Mouse (Mus musculus) embryonic facial prominence, embryonic 11.5 days (tissue): ENCODE measurements around the gene Calm1. TPM values are rescaled to one million over a fixed set of nuclear protein-coding genes. Genes with fewer than 3 reads are reported as not detected.

Source experiments
- ATAC-seq: fragments of 200-750 bp; cut with Nextera tagmentation; replicated peaks from 2 replicates; pipeline ENCODE4 v1.8.0; 2017; ENCODE audit warnings: low read depth; ENCODE audit not compliant: insufficient number of reproducible peaks, low FRiP score, low TSS enrichment
- DNase-seq: peaks from one replicate; pipeline ENCODE4 v3.0.0-alpha.2; 2015; ENCODE audit warnings: low spot score
- H3K27ac ChIP-seq: fragments of 300-500 bp; sonication (generic); replicated peaks from 2 replicates; pipeline ENCODE4 v1.5.1; 2014; ENCODE audit warnings: mild to moderate bottlenecking, low read depth, low read length, control low read depth
- H3K27me3 ChIP-seq: fragments of 300-500 bp; sonication (generic); 2 replicates; pipeline ENCODE4 v1.6.1; 2014; ENCODE audit warnings: mild to moderate bottlenecking, low read length, moderate library complexity, mixed read lengths; ENCODE audit not compliant: control insufficient read depth, insufficient read depth
- H3K36me3 ChIP-seq: fragments of 300-500 bp; sonication (generic); replicated peaks from 2 replicates; pipeline ENCODE4 v1.6.1; 2014; ENCODE audit warnings: low read depth, mild to moderate bottlenecking, low read length, moderate library complexity, mixed read lengths; ENCODE audit not compliant: control insufficient read depth, insufficient read depth
- H3K4me1 ChIP-seq: fragments of 300-500 bp; sonication (generic); 2 replicates; pipeline ENCODE4 v1.6.1; 2014; ENCODE audit warnings: low read length, mixed read lengths; ENCODE audit not compliant: control insufficient read depth, insufficient read depth
- H3K4me2 ChIP-seq: fragments of 300-500 bp; sonication (generic); 2 replicates; pipeline ENCODE4 v1.6.1; 2014; ENCODE audit warnings: low read depth, mild to moderate bottlenecking, control low read depth, low read length, moderate library complexity
- H3K4me3 ChIP-seq: fragments of 300-500 bp; sonication (generic); 2 replicates; pipeline ENCODE4 v1.5.1; 2014; ENCODE audit warnings: low read depth, low read length, control low read depth
- H3K9ac ChIP-seq: fragments of 300-500 bp; sonication (generic); replicated peaks from 2 replicates; pipeline ENCODE4 v1.6.1; 2014; ENCODE audit warnings: mild to moderate bottlenecking, control low read depth, low read length
- H3K9me3 ChIP-seq: fragments of 300-500 bp; sonication (generic); replicated peaks from 2 replicates; pipeline ENCODE4 v1.6.1; 2016; ENCODE audit warnings: mild to moderate bottlenecking, low read length, inconsistent platforms, mixed read lengths; ENCODE audit not compliant: control insufficient read depth
- WGBS: fragments of 180-500 bp; shearing (Covaris S2); extraction: QIAGEN DNeasy Blood & Tissue Kit; methylation state at CpG from one replicate; pipeline ENCODE4 v1.1.7; 2014; 5-methylcytosine and 5-hydroxymethylcytosine counted together
- polyA plus RNA-seq: library from polyadenylated mRNA; unstranded; fragments of >200 nt; fragmentation: Nextera tagmentation; extraction: Ambion mirVana; gene quantifications from 2 replicates; pipeline ENCODE4 v1.2.1, GENCODE M21; 2014

Calm1 gene
- polyA plus RNA-seq, 1 experiment from 2014 or later: 1,182 TPM

DNA sequence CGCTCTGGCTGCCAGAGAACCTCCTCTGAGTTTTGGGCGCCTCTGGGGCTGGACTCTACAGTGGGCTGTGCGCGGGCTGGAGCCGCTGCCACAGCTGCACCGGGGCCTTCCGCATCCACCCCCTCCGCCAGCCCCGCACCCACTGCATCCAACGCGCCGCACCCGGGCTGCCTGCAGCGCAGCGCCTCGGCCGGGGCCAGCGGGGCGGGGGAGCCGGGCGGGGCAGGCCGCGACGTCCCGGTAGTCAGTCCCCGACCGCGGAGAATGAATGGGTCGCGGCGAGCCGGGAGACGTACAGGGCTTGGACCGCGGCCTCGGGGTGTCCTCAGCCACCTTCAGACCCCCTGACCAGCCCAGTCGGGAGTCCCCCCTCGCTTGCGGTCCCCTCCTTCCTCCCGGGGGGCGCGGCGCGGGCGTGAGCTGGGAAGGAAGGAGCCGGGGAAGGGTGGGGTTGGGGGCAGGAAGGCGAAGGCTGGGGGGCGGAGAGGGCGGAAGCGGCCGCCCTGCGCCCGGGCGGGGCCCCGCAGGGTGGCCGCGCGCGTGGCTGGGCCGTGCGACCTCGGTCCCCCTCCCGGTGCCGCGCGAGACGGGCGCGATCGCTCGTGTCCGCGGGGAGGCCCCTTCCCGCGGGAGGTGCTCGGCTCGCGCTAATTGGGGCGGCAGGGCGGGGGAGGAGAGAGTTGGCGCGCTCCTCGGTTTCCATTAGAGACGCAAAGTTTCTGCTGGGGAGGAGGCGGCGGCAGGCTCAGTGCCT is 833 bp downstream of the Calm1 start:
- ATAC-seq: peak; percentile 74

DNA sequence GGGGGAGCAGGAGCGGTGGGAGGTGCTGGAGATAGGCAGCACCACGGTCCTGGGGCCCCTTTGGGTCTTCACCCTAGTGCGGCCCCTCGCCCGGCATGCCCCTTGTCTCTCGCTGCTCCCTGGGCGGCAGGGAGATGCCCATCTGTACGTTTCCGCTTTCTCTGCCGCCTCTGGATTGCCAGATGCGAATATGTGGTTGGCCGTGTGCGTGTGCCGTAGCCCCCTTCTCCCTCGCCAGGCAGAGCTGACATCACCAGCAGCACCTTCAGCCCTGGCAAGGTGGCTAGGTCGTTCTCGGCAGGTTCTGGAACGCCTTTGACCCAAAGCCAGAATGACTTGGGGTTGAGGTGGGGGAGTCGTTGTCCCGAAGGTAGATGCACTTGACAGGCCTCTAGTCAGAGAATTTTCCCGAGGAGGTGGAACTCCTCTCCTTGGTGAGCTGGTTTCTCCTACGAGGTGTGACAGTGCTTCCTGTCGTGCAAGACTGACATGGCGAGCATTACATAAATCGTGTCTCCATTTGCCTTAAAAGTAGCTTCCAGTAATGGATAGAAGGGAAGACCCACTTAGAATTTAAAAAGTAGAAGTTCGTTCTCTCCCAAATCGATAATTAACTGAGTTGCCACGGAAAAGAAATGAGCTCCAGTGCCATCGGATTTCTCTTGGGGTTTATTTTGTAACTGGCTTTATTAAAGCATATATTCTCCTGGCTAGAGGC is 1.6 kb downstream of the Calm1 start:
- ATAC-seq: peak; percentile 4; the same call in 1 of the 2 replicates
- Histone ChIP-seq H3K27me3 (no peaks in the 10 kb centered on the region), H3K4me2 (peak overlapping the region; percentile 94), H3K36me3 (peaks cover 2% of the 10 kb centered on the region; the same call in 1 of the 2 replicates), H3K9me3 (no peaks in the 10 kb centered on the region), H3K27ac (no peak overlapping the region), H3K4me1 (no peaks in the 10 kb centered on the region; the same call in 1 of the 2 replicates), H3K9ac (peak overlapping the region; percentile 89), H3K4me3 (peak overlapping the region; percentile 99)
- WGBS: 9% methylated on average over 29 of the region's 29 CpGs
- peak; percentile 49 for DNase-seq

More for the DNA sequence above, 833 bp downstream of the Calm1 start:
- under 1% methylated on average over 60 of the region's 86 CpGs for WGBS
- Histone ChIP-seq H3K9ac (peak overlapping the region; percentile 89), H3K9me3 (no peaks in the 10 kb centered on the region), H3K4me3 (peak overlapping the region; percentile 99), H3K4me1 (no peaks in the 10 kb centered on the region; the same call in 1 of the 2 replicates), H3K36me3 (peaks cover 2% of the 10 kb centered on the region; the same call in 1 of the 2 replicates), H3K27ac (peak overlapping the region; percentile 57), H3K27me3 (no peaks in the 10 kb centered on the region), H3K4me2 (peak overlapping the region; percentile 94)
- DNase-seq: peak; percentile 52

DNA sequence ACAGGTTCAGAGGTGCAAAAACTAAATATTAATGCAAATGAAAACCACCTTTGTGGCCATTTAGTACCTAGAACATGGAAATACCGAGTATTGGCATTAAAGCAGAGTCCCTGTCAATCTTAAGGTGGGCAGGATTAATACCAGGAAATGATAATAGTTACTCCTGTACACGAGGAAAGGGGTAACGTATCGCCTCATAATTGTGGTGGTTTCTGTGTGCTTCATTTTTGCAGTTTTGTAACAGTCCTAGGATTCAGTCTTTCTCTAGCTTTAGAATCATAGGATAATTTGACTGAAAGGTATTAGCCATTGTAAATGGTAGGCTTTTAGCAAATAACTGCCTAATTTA is 2.1 kb downstream of the Calm1 start:
- WGBS: 50% methylated on average over 4 of the region's 4 CpGs
- Histone ChIP-seq H3K9ac (no peak overlapping the region; the same call in 1 of the 2 replicates), H3K27ac (no peak overlapping the region), H3K9me3 (no peaks in the 10 kb centered on the region), H3K36me3 (peaks cover 5% of the 10 kb centered on the region), H3K4me3 (peak overlapping the region; percentile 99), H3K4me1 (no peaks in the 10 kb centered on the region; the same call in 1 of the 2 replicates), H3K27me3 (no peaks in the 10 kb centered on the region), H3K4me2 (peak overlapping the region; percentile 94)
- no peak for DNase-seq
- no peak for ATAC-seq

DNA sequence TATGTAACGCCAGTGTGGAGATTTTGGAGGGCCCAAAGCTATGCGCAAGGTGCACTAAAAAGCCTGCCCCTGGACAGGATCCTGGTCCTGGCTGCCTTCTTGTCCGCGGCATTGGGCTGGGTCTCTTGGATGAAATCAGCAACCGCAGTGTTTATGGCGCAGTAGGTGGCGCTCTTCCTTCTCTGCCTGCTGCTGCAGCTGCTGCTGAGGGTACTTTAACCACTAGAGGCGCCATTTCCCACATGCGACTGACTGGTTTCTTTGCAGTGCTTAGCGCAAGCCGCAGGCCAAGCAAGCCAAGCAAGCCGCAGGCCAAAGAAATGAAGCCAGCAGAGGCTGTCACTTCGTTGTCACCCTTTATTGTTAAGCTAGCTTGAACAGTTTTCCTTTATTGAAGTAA is 2.6 kb downstream of the Calm1 start:
- DNase-seq (peak; percentile 99), ATAC-seq (peak; percentile 26)
- Histone ChIP-seq H3K27me3 (no peaks in the 10 kb centered on the region), H3K9ac (no peak overlapping the region), H3K9me3 (no peaks in the 10 kb centered on the region), H3K4me1 (no peaks in the 10 kb centered on the region; the same call in 1 of the 2 replicates), H3K36me3 (peaks cover 5% of the 10 kb centered on the region), H3K4me3 (peak overlapping the region; percentile 99), H3K27ac (no peak overlapping the region), H3K4me2 (peak overlapping the region; percentile 94)
- WGBS: 2% methylated on average over 13 of the region's 13 CpGs

DNA sequence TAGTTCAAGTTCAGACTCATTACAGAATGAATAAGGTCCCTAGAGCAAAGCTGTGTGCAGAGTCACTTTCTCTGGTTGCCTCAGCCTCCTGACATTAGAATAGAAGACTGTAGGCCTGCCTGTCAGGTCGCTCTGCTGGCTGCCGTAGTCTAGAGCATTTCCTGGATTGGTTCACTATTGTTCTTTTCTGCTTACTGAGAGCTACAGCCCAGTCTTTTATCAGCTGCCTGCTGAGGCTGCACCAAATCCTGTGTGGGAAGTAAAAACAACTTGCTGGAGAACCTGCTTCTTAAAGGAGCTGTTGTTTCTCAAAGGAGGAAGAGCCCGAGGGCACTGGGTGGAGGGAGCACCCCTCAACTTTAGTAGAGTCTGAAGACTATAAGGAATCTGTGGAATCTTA is 4.5 kb downstream of the Calm1 start:
- H3K4me1 ChIP-seq: no peaks in the 10 kb centered on the region; the same call in 1 of the 2 replicates
- 49% methylated on average over 3 of the region's 3 CpGs for WGBS
- H3K9ac ChIP-seq: no peak overlapping the region
- H3K27ac ChIP-seq: no peak overlapping the region
- H3K36me3 ChIP-seq: peaks cover 9% of the 10 kb centered on the region
- DNase-seq: no peak
- no peaks in the 10 kb centered on the region for H3K27me3 ChIP-seq
- no peak overlapping the region for H3K4me3 ChIP-seq
- no peak overlapping the region for H3K4me2 ChIP-seq
- no peaks in the 10 kb centered on the region for H3K9me3 ChIP-seq
- ATAC-seq: no peak

DNA sequence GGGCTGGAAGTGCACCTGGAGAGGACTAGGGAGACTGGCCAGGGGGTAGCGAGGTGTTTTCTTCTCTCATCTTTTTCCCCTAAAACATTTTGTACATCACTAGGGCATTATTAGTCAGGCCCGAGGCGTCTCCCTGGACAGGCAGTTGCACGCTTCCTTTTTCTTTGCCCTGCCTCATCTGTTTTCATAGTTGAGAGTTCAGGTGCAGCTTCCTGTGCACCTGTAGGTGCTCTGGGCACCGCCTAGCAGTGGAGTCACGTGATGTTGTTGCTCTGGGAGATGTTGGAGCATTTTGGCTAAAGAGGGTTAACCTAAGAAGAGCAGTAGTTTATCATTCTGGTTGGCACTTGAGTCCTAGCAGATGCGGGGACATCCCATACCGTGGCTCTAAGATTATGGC is 5.9 kb downstream of the Calm1 start:
- Histone ChIP-seq H3K4me1 (no peaks in the 10 kb centered on the region; the same call in 1 of the 2 replicates), H3K4me3 (no peak overlapping the region), H3K9ac (no peak overlapping the region), H3K36me3 (peaks cover 9% of the 10 kb centered on the region), H3K27me3 (no peaks in the 10 kb centered on the region), H3K9me3 (no peaks in the 10 kb centered on the region), H3K27ac (no peak overlapping the region), H3K4me2 (no peak overlapping the region)
- ATAC-seq (no peak), DNase-seq (no peak)
- 95% methylated on average over 8 of the region's 8 CpGs for WGBS

DNA sequence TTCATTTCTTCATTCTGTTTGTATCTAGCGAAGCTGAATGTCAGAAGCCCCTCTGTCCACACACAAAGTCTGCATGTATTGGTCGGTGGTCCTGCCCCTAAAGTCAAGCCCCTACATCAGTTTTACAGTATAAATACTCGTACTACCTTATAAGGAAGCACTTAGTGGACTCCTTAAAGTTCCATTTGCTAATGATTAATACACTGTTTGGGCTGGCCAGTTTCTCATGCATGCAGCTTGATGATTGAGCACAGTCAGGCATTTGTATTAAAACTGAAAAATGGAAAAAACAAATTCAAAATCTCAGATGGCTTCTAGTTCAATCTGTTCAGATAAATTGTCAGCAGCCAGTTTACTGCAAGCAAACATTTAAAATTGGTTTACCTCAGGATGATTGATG is 7.3 kb downstream of the Calm1 start:
- H3K27ac ChIP-seq: no peak overlapping the region
- no peak overlapping the region for H3K4me2 ChIP-seq
- H3K9me3 ChIP-seq: no peaks in the 10 kb centered on the region
- ATAC-seq (no peak), DNase-seq (no peak)
- peaks cover 9% of the 10 kb centered on the region for H3K36me3 ChIP-seq
- H3K4me3 ChIP-seq: no peak overlapping the region
- no peaks in the 10 kb centered on the region for H3K27me3 ChIP-seq
- H3K9ac ChIP-seq: no peak overlapping the region
- WGBS: 89% methylated on average over 3 of the region's 3 CpGs
- no peaks in the 10 kb centered on the region; the same call in 1 of the 2 replicates for H3K4me1 ChIP-seq

DNA sequence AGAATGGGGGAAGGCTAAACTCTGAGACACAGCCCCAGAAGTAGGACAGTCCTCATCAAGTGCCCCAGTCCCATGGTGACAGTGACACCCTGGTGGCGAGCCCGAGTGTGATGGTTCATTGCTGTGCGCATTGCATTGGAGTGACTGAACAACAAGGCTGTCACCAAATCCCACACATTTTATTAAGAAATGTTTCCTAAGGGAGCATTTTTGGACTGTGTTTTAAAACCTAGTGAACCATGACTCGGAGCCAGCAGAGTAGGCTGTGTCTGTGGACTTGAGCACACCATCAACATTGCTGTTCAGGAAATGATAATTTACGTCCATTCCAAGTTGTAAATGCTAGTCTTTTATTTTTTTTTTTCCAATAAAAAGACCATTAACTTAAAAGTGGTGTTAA is 7.7 kb downstream of the Calm1 start:
- Histone ChIP-seq H3K27me3 (no peaks in the 10 kb centered on the region), H3K36me3 (peaks cover 9% of the 10 kb centered on the region), H3K9me3 (no peaks in the 10 kb centered on the region), H3K4me3 (no peak overlapping the region), H3K4me1 (no peaks in the 10 kb centered on the region; the same call in 1 of the 2 replicates), H3K9ac (no peak overlapping the region), H3K27ac (no peak overlapping the region), H3K4me2 (no peak overlapping the region)
- WGBS: 94% methylated on average over 5 of the region's 5 CpGs
- ATAC-seq (no peak), DNase-seq (no peak)
